Mouse (Mus musculus): ENCODE measurements around the gene Pex3. TPM values are rescaled to one million over a fixed set of nuclear protein-coding genes. Genes with fewer than 3 reads are reported as not detected.

Gene Pex3
- total RNA-seq (2012; rRNA removed) = 14.8 and 17.5 TPM in 2 replicates

- Histone ChIP-seq H3K4me3 (ENCODE audit: insufficient read depth in 1 of 2, low read depth in 1 of 2, low read length in 2 of 2, poor library complexity in 1 of 2, severe bottlenecking in 1 of 2) (peak within 1 kb of the TSS; percentile 84 to 99), H3K27ac (ENCODE audit: insufficient read depth, low read depth, low read length, poor library complexity, severe bottlenecking) (peak within 1 kb of the TSS; percentile 59), H3K4me1 (ENCODE audit: control insufficient read depth in 2 of 2, insufficient read depth in 2 of 2, low read length in 2 of 2, poor library complexity in 1 of 2) (no peaks in the 10 kb centered on the region; a peak in 1 of 4 replicates), H3K9ac (ENCODE audit: insufficient read depth, low read depth, low read length, poor library complexity, severe bottlenecking) (peak within 1 kb of the TSS; percentile 99), H3K36me3 (ENCODE audit: control insufficient read depth, insufficient read depth, low read length, poor library complexity, severe bottlenecking) (peaks cover 3% of the 10 kb centered on the region; the same call in 1 of the 2 replicates), H3K9me3 (ENCODE audit: control insufficient read depth, insufficient read depth, low read depth, low read length) (no peaks in the 10 kb centered on the region)
- in situ Hi-C loops (cut with MboI; ENCODE audit: low sequenced_read_pairs in 2 of 2, unreplicated experiment in 2 of 2) = loop anchor here (25.0 kb wide), 1 partner anchor 834 kb away; no protein-coding TSS in a partner anchor
- DNase-seq (ENCODE audit: low read depth, low spot score) = peak; percentile 87
- TF ChIP-seq HCFC1 (IDR thresholded peaks at IDR 0.05; ENCODE audit: borderline replicate concordance, insufficient read depth, low read length) = peak; percentile 90
- no peak for TF ChIP-seq ZNF384 (IDR thresholded peaks at IDR 0.05; ENCODE audit: low read depth, low read length)
Measured at GRCm38 (mm10) chr10:13552646-13553497, at the start of gene Pex3, which contains the start of gene Adat2. Gene Pex3 (minus strand): TSS chr10:13553142. Gene Adat2 (plus strand): TSS chr10:13552894.

DNA sequence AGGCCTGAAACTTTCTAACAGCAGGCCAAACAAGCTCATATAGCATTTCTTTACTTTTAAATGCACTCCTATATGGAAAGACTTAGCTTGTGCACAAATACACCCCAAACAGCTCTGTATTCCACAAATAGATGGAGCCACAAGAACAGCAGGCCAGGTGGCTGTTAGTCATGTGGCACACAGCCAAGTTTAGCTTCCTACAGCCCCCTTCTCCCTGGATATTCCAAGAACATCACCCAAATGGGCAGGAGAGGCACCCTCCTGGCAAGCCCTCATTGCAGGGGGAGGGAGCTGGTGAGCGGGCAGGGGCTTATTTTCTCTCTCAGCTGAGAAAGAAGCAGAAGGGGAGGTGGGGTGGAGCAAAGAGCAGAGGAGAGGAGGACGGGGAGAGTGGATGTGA is 48.0 kb upstream of the Pex3 start:
- Histone ChIP-seq H3K4me3 (ENCODE audit: insufficient read depth in 1 of 2, low read depth in 1 of 2, low read length in 2 of 2, poor library complexity in 1 of 2, severe bottlenecking in 1 of 2) (no peak overlapping the region), H3K4me1 (ENCODE audit: control insufficient read depth in 2 of 2, insufficient read depth in 2 of 2, low read length in 2 of 2, poor library complexity in 1 of 2) (no peaks in the 10 kb centered on the region), H3K9me3 (ENCODE audit: control insufficient read depth, insufficient read depth, low read depth, low read length) (no peaks in the 10 kb centered on the region), H3K27ac (ENCODE audit: insufficient read depth, low read depth, low read length, poor library complexity, severe bottlenecking) (no peak overlapping the region), H3K9ac (ENCODE audit: insufficient read depth, low read depth, low read length, poor library complexity, severe bottlenecking) (no peak overlapping the region), H3K36me3 (ENCODE audit: control insufficient read depth, insufficient read depth, low read length, poor library complexity, severe bottlenecking) (no peaks in the 10 kb centered on the region)
- no peak for DNase-seq (ENCODE audit: low read depth, low spot score)
- TF ChIP-seq CHD2 (IDR thresholded peaks at IDR 0.05; ENCODE audit: low read depth, low read length) (no peak), ZNF384 (IDR thresholded peaks at IDR 0.05; ENCODE audit: low read depth, low read length) (no peak), ZC3H11A (IDR thresholded peaks at IDR 0.05; ENCODE audit: borderline replicate concordance, low read depth, low read length) (no peak), HCFC1 (IDR thresholded peaks at IDR 0.05; ENCODE audit: borderline replicate concordance, insufficient read depth, low read length) (no peak), MAFK (IDR thresholded peaks at IDR 0.05; ENCODE audit: insufficient read depth, low read depth, low read length) (no peak)
- in situ Hi-C loops (cut with MboI; ENCODE audit: low sequenced_read_pairs in 2 of 2, unreplicated experiment in 2 of 2) = no loop called here

DNA sequence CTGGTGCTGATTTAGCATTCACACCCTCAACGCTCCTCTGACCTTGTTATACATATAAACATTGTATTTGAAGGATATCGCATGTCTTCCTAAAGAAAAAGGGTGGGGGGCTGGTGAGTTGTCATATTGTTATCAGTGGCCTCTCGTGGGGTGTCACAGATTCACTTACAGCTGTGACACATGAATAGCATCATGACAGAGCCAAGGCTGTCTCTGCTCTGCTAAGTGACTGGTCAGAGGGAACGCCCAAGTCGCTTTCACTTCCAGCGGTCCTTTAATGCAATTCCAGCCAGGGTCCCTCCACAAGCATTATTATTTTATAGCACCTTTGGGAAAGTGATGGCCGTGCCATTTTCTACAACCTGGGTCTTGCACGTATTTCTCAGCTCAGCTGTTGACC is 44.5 kb upstream of the Pex3 start:
- TF ChIP-seq ZNF384 (IDR thresholded peaks at IDR 0.05; ENCODE audit: low read depth, low read length) (no peak), MAFK (IDR thresholded peaks at IDR 0.05; ENCODE audit: insufficient read depth, low read depth, low read length) (no peak), CHD2 (IDR thresholded peaks at IDR 0.05; ENCODE audit: low read depth, low read length) (no peak), ZC3H11A (IDR thresholded peaks at IDR 0.05; ENCODE audit: borderline replicate concordance, low read depth, low read length) (no peak), HCFC1 (IDR thresholded peaks at IDR 0.05; ENCODE audit: borderline replicate concordance, insufficient read depth, low read length) (no peak)
- H3K9ac ChIP-seq (ENCODE audit: insufficient read depth, low read depth, low read length, poor library complexity, severe bottlenecking) = no peak overlapping the region
- DNase-seq (ENCODE audit: low read depth, low spot score) = no peak
- no peaks in the 10 kb centered on the region for H3K36me3 ChIP-seq (ENCODE audit: control insufficient read depth, insufficient read depth, low read length, poor library complexity, severe bottlenecking)
- no peaks in the 10 kb centered on the region for H3K9me3 ChIP-seq (ENCODE audit: control insufficient read depth, insufficient read depth, low read depth, low read length)
- H3K4me3 ChIP-seq (ENCODE audit: insufficient read depth in 1 of 2, low read depth in 1 of 2, low read length in 2 of 2, poor library complexity in 1 of 2, severe bottlenecking in 1 of 2) = no peak overlapping the region
- H3K27ac ChIP-seq (ENCODE audit: insufficient read depth, low read depth, low read length, poor library complexity, severe bottlenecking) = no peak overlapping the region
- no peaks in the 10 kb centered on the region for H3K4me1 ChIP-seq (ENCODE audit: control insufficient read depth in 2 of 2, insufficient read depth in 2 of 2, low read length in 2 of 2, poor library complexity in 1 of 2)
- in situ Hi-C loops (cut with MboI; ENCODE audit: low sequenced_read_pairs in 2 of 2, unreplicated experiment in 2 of 2) = no loop called here

GRCm38 (mm10) chr10:13596866-13597265 is 43.9 kb upstream of the Pex3 start:
- Histone ChIP-seq H3K27ac (ENCODE audit: insufficient read depth, low read depth, low read length, poor library complexity, severe bottlenecking) (no peak overlapping the region), H3K4me3 (ENCODE audit: insufficient read depth in 1 of 2, low read depth in 1 of 2, low read length in 2 of 2, poor library complexity in 1 of 2, severe bottlenecking in 1 of 2) (no peak overlapping the region), H3K9me3 (ENCODE audit: control insufficient read depth, insufficient read depth, low read depth, low read length) (no peaks in the 10 kb centered on the region), H3K36me3 (ENCODE audit: control insufficient read depth, insufficient read depth, low read length, poor library complexity, severe bottlenecking) (no peaks in the 10 kb centered on the region), H3K9ac (ENCODE audit: insufficient read depth, low read depth, low read length, poor library complexity, severe bottlenecking) (no peak overlapping the region), H3K4me1 (ENCODE audit: control insufficient read depth in 2 of 2, insufficient read depth in 2 of 2, low read length in 2 of 2, poor library complexity in 1 of 2) (no peaks in the 10 kb centered on the region)
- TF ChIP-seq HCFC1 (IDR thresholded peaks at IDR 0.05; ENCODE audit: borderline replicate concordance, insufficient read depth, low read length) (no peak), ZC3H11A (IDR thresholded peaks at IDR 0.05; ENCODE audit: borderline replicate concordance, low read depth, low read length) (no peak), CHD2 (IDR thresholded peaks at IDR 0.05; ENCODE audit: low read depth, low read length) (no peak), ZNF384 (IDR thresholded peaks at IDR 0.05; ENCODE audit: low read depth, low read length) (no peak), MAFK (IDR thresholded peaks at IDR 0.05; ENCODE audit: insufficient read depth, low read depth, low read length) (no peak)
- DNase-seq (ENCODE audit: low read depth, low spot score) = no peak
- in situ Hi-C loops (cut with MboI; ENCODE audit: low sequenced_read_pairs in 2 of 2, unreplicated experiment in 2 of 2) = no loop called here
